ENCODE assay signal across 8 mouse cellular contexts in genomic region chr5:113772905-113773519, GRCm38 (mm10). TPM values are rescaled to one million over a fixed set of nuclear protein-coding genes. Genes with fewer than 3 reads are reported as not detected.
DNase-seq lines count a peak whose midpoint lies in the region; ATAC-seq and TF ChIP-seq lines count a peak whose summit lies in the region.

No protein-coding gene starts in this region.

- H3K36me3 ChIP-seq in embryonic facial prominence, embryonic 11.5 days (replicated peaks; ENCODE audit: control insufficient read depth, insufficient read depth, low read depth, low read length): no peaks in the 10 kb centered on the region; the same call in none of the 2 replicates
- peaks cover 55% of the 10 kb centered on the region for H3K36me3 ChIP-seq in limb, embryonic 10.5 days
- H3K36me3 ChIP-seq in neural tube, embryonic 11.5 days (ENCODE audit: control insufficient read depth, insufficient read depth, low read length): peaks cover 8% of the 10 kb centered on the region; the same call in 1 of the 2 replicates

- no peak for TF ChIP-seq CTCF in lung, adult 2 months (IDR thresholded peaks at IDR 0.05; ENCODE audit: insufficient read depth, low read length)

- H3K4me3 ChIP-seq in lung, adult 2 months (replicated peaks; ENCODE audit: extremely low read depth, low read depth, low read length): peak overlapping the region; percentile 89
- H3K4me3 ChIP-seq in embryonic facial prominence, embryonic 11.5 days (ENCODE audit: low read depth, low read length): peak overlapping the region; percentile 83
- peak overlapping the region; percentile 95 for H3K4me3 ChIP-seq in limb, embryonic 10.5 days
- peak overlapping the region; percentile 89 for H3K4me3 ChIP-seq in neural tube, embryonic 11.5 days (ENCODE audit: low read depth, low read length)

- DNase-seq in lung, adult 2 months: no peak
- DNase-seq in lung, postnatal 14 days: no peak
- no peak for DNase-seq in embryonic facial prominence, embryonic 11.5 days (ENCODE audit: low spot score)
- no peak for DNase-seq in limb, embryonic 10.5 days (ENCODE audit: low spot score)
- DNase-seq in neural tube, embryonic 11.5 days (ENCODE audit: low spot score): no peak
- no peak for DNase-seq in urinary bladder, postnatal 25 days (ENCODE audit: low spot score)
- no peak for DNase-seq in ovary, postnatal 14 days (ENCODE audit: low spot score)
- DNase-seq in frontal cortex, adult 2 months (ENCODE audit: extremely low spot score in 1 of 2, low spot score in 1 of 2): no peak

- H3K4me1 ChIP-seq in lung, adult 2 months (ENCODE audit: control insufficient read depth, insufficient read depth, low read length): no peaks in the 10 kb centered on the region
- H3K4me1 ChIP-seq in embryonic facial prominence, embryonic 11.5 days (ENCODE audit: control insufficient read depth, insufficient read depth, low read length): 0 out of 2 replicates have a peak, but pooled peaks cover 2% of the 10 kb centered on the region
- H3K4me1 ChIP-seq in limb, embryonic 10.5 days: peaks cover 28% of the 10 kb centered on the region
- peaks cover 12% of the 10 kb centered on the region for H3K4me1 ChIP-seq in neural tube, embryonic 11.5 days (ENCODE audit: control insufficient read depth, insufficient read depth, low read length)

- peak overlapping the region; percentile 75 for H3K9ac ChIP-seq in embryonic facial prominence, embryonic 11.5 days (replicated peaks; ENCODE audit: low read length)
- H3K9ac ChIP-seq in neural tube, embryonic 11.5 days (ENCODE audit: low read length): peak overlapping the region; percentile 63

- 0 out of 2 replicates have a peak overlapping the region, but pooled peaks have one; percentile 91 for H3K27ac ChIP-seq in embryonic facial prominence, embryonic 11.5 days (replicated peaks; ENCODE audit: low read depth, low read length)
- peak overlapping the region; percentile 98 for H3K27ac ChIP-seq in limb, embryonic 10.5 days
- H3K27ac ChIP-seq in neural tube, embryonic 11.5 days (ENCODE audit: low read depth, low read length): no peak overlapping the region

- no peaks in the 10 kb centered on the region for H3K9me3 ChIP-seq in embryonic facial prominence, embryonic 11.5 days (replicated peaks; ENCODE audit: control insufficient read depth, low read length)
- no peaks in the 10 kb centered on the region for H3K9me3 ChIP-seq in limb, embryonic 10.5 days (replicated peaks)
- H3K9me3 ChIP-seq in neural tube, embryonic 11.5 days (ENCODE audit: control insufficient read depth, low read length): no peaks in the 10 kb centered on the region

- peak overlapping the region; percentile 78 for H3K4me2 ChIP-seq in embryonic facial prominence, embryonic 11.5 days (ENCODE audit: low read depth, low read length)
- peak overlapping the region; percentile 73 for H3K4me2 ChIP-seq in neural tube, embryonic 11.5 days (ENCODE audit: low read depth)

- WGBS in lung, adult 2 months: 3% methylated on average over 38 of the region's 38 CpGs
- 2% methylated on average over 33 of the region's 38 CpGs for WGBS in embryonic facial prominence, embryonic 11.5 days
- 1% methylated on average over 38 of the region's 38 CpGs for WGBS in limb, embryonic 10.5 days
- WGBS in neural tube, embryonic 11.5 days: 2% methylated on average over 38 of the region's 38 CpGs

- ATAC-seq in embryonic facial prominence, embryonic 11.5 days (replicated peaks; ENCODE audit: insufficient number of reproducible peaks, low FRiP score, low TSS enrichment, low read depth): peak; percentile 16
- peak; percentile 46 for ATAC-seq in neural tube, embryonic 11.5 days (ENCODE audit: insufficient read depth, low FRiP score, low TSS enrichment)

- no peak for TF ChIP-seq POLR2A in lung, adult 2 months (IDR thresholded peaks at IDR 0.05; ENCODE audit: borderline replicate concordance, extremely low read depth, low read depth, low read length)

- H3K27me3 ChIP-seq in embryonic facial prominence, embryonic 11.5 days (ENCODE audit: control insufficient read depth, insufficient read depth, low read length): no peaks in the 10 kb centered on the region
- no peaks in the 10 kb centered on the region for H3K27me3 ChIP-seq in limb, embryonic 10.5 days (ENCODE audit: low read depth, poor library complexity, severe bottlenecking)
- H3K27me3 ChIP-seq in neural tube, embryonic 11.5 days (ENCODE audit: control insufficient read depth, insufficient read depth, low read length): no peaks in the 10 kb centered on the region

RNA-seq across cellular contexts. Expression of gene Iscu, which starts 0.5 kb away (rescaled TPM):
- polyA plus RNA-seq in lung, adult 2 months (2012; rRNA removed): 115 and 118 TPM in 2 replicates
- polyA plus RNA-seq in embryonic facial prominence, embryonic 11.5 days (2014; fragmentation: Nextera tagmentation; extraction: Ambion mirVana): 103 and 113 TPM in 2 replicates
- polyA plus RNA-seq in limb, embryonic 10.5 days (2016; fragmentation: Nextera tagmentation; extraction: Ambion mirVana): 106 and 112 TPM in 2 replicates
- polyA plus RNA-seq in neural tube, embryonic 11.5 days (2014; fragmentation: Nextera tagmentation; extraction: Ambion mirVana): 101 and 107 TPM in 2 replicates
- polyA plus RNA-seq in frontal cortex, adult 2 months (2012; rRNA removed): 202 and 208 TPM in 2 replicates

RNA-seq across cellular contexts. Expression of gene Sart3, which starts 0.7 kb away (rescaled TPM):
- polyA plus RNA-seq in lung, adult 2 months (2012; rRNA removed): 20.2 and 24.2 TPM in 2 replicates
- polyA plus RNA-seq in embryonic facial prominence, embryonic 11.5 days (2014; fragmentation: Nextera tagmentation; extraction: Ambion mirVana): 52.4 and 55.4 TPM in 2 replicates
- 90.9 and 100 TPM in 2 replicates for polyA plus RNA-seq in limb, embryonic 10.5 days (2016; fragmentation: Nextera tagmentation; extraction: Ambion mirVana)
- polyA plus RNA-seq in neural tube, embryonic 11.5 days (2014; fragmentation: Nextera tagmentation; extraction: Ambion mirVana): 59.4 and 59.9 TPM in 2 replicates
- polyA plus RNA-seq in frontal cortex, adult 2 months (2012; rRNA removed): 39.0 and 44.1 TPM in 2 replicates

RNA-seq across cellular contexts. Expression of gene Tmem119, which starts 27.3 kb away (rescaled TPM):
- 59.9 and 72.5 TPM in 2 replicates for polyA plus RNA-seq in lung, adult 2 months (2012; rRNA removed)
- polyA plus RNA-seq in embryonic facial prominence, embryonic 11.5 days (2014; fragmentation: Nextera tagmentation; extraction: Ambion mirVana): 50.8 and 54.2 TPM in 2 replicates
- 159 and 218 TPM in 2 replicates for polyA plus RNA-seq in limb, embryonic 10.5 days (2016; fragmentation: Nextera tagmentation; extraction: Ambion mirVana)
- 29.3 and 36.5 TPM in 2 replicates for polyA plus RNA-seq in neural tube, embryonic 11.5 days (2014; fragmentation: Nextera tagmentation; extraction: Ambion mirVana)
- 17.6 and 22.6 TPM in 2 replicates for polyA plus RNA-seq in frontal cortex, adult 2 months (2012; rRNA removed)

RNA-seq across cellular contexts. Expression of gene Ficd, which starts 37.4 kb away (rescaled TPM):
- polyA plus RNA-seq in lung, adult 2 months (2012; rRNA removed): 10.6 and 10.7 TPM in 2 replicates
- polyA plus RNA-seq in embryonic facial prominence, embryonic 11.5 days (2014; fragmentation: Nextera tagmentation; extraction: Ambion mirVana): 1.6 and 2.0 TPM in 2 replicates
- polyA plus RNA-seq in limb, embryonic 10.5 days (2016; fragmentation: Nextera tagmentation; extraction: Ambion mirVana): 3.3 and 3.4 TPM in 2 replicates
- polyA plus RNA-seq in neural tube, embryonic 11.5 days (2014; fragmentation: Nextera tagmentation; extraction: Ambion mirVana): 3.7 and 4.7 TPM in 2 replicates
- 9.4 and 9.5 TPM in 2 replicates for polyA plus RNA-seq in frontal cortex, adult 2 months (2012; rRNA removed)

RNA-seq across cellular contexts. Expression of gene 1700069L16Rik, which starts 48.4 kb away (rescaled TPM):
- polyA plus RNA-seq in lung, adult 2 months (2012; rRNA removed): not detected in 2 replicates
- polyA plus RNA-seq in embryonic facial prominence, embryonic 11.5 days (2014; fragmentation: Nextera tagmentation; extraction: Ambion mirVana): not detected in 2 replicates
- not detected in 2 replicates for polyA plus RNA-seq in limb, embryonic 10.5 days (2016; fragmentation: Nextera tagmentation; extraction: Ambion mirVana)
- not detected in 2 replicates for polyA plus RNA-seq in neural tube, embryonic 11.5 days (2014; fragmentation: Nextera tagmentation; extraction: Ambion mirVana)
- not detected in 2 replicates for polyA plus RNA-seq in frontal cortex, adult 2 months (2012; rRNA removed)
